Mouse (Mus musculus): Measurements from ENCODE around the gene Acaca.

DNA sequence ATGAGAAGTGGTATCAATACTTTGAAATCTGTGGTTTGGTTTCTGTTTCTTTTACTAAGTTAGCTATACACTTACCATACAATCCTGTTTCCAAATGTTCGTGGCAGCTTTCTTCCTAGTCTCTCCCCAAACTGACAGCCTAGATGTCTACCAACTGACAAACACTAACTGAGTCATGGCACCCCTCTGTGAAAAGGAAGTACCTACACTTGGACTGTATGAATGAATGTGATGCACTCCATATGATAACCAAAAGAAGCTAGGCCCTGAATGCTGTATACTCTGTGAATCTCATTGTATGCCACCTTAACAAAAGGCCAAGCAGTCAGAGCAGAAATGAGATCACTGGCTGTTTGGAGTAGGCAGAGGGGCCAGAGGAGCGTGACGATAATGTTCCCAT, 227.8 kb downstream of the Acaca start:
- TF ChIP-seq CTCF (IDR thresholded peaks at IDR 0.05; ENCODE audit: control insufficient read depth, insufficient read depth, insufficient read length): no peak
- TF ChIP-seq MYOD1 (IDR thresholded peaks at IDR 0.05; ENCODE audit: control insufficient read depth, insufficient read length, low read depth): no peak
- no peak for TF ChIP-seq MAX (IDR thresholded peaks at IDR 0.05)
- no peak for TF ChIP-seq USF1 (IDR thresholded peaks at IDR 0.05; ENCODE audit: low read depth)
